Comparison of ENCODE assay signal across 8 mouse cellular contexts in the genomic region with DNA sequence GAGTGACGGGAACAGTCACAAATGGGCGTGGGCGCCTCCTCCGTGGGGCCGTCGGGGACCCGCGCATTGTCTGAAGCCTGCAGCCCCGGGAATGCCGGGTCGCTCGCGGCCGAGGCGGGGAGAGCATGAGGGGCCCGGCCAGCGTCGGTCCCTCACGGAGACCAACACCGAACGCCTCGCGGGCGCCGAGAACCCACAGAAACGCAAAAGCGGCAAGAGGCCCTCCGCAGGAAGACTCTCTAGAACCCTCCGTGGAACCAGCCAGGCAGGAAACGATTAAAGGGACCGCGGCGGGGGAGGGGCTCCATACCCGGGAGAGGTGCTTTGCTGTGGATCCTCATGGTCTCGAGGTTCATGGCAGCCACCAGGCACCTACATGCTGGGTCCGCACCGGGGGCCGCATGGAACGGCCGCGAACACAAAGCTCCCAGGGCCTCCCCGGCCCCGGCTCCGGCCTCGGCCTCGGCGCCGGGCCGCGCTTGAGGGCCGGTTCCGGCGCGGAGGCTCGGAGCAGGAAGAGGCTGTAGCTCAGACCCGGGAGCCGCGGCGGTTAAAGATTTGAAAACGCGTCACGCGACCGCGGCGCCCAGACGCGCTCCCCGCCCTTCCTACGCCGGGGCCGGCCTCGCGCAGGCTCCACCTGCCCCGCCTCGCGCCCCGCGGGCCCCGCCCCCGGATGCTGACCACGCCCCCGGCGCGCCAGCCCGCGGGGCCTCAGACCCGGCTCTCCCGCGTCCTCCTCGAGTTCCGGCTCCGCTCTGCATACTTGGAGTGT. TPM values are rescaled to one million over a fixed set of nuclear protein-coding genes. Genes with fewer than 3 reads are reported as not detected.
DNase-seq lines count a peak whose midpoint lies in the region; ATAC-seq lines count a peak whose summit lies in the region.

A gene (minus strand): TSS at position 560 of the 775 bp plus-strand sequence.
A gene (plus strand): TSS at position 694 of the 775 bp plus-strand sequence.

- whole genome bisulfite sequencing in intestine, embryonic 14.5 days, result under 1% methylated on average over 88 of the region's 93 CpGs

- H3K27me3 ChIP-seq in intestine, embryonic 14.5 days (replicated peaks; ENCODE audit: control insufficient read depth, insufficient read depth, low read length), result no peaks in the 10 kb centered on the region

- DNase-seq in adrenal gland, adult 2 months, result peak; percentile 97
- peak; percentile 95 for DNase-seq in embryo, embryonic 11 days
- peak; percentile 93 for DNase-seq in gastrocnemius, postnatal 25 days
- DNase-seq in intestine, embryonic 14.5 days (ENCODE audit: low spot score), result peak; percentile 93
- peak; percentile 84 to 95 for DNase-seq in left cerebral cortex, postnatal 10 days (ENCODE audit: extremely low spot score in 1 of 2, low spot score in 2 of 2)
- peak; percentile 91 for DNase-seq in right cerebral cortex, postnatal 14 days
- DNase-seq in urinary bladder, postnatal 25 days (ENCODE audit: low spot score), result peak; percentile 94

- intact Hi-C loops in left cerebral cortex, postnatal 10 days (cut with DNase I), result no loop called here

- H3K9ac ChIP-seq in intestine, embryonic 14.5 days (ENCODE audit: low read length), result peak within 1 kb of the TSS; percentile 89

- H3K4me1 ChIP-seq in intestine, embryonic 14.5 days (replicated peaks; ENCODE audit: control insufficient read depth, insufficient read depth, low read length), result peaks cover 8% of the 10 kb centered on the region; the same call in 1 of the 2 replicates

- peak within 1 kb of the TSS; percentile 83 for H3K4me2 ChIP-seq in intestine, embryonic 14.5 days (ENCODE audit: low read length)

- peak within 1 kb of the TSS; percentile 73 for H3K4me3 ChIP-seq in intestine, embryonic 14.5 days (ENCODE audit: low read depth, low read length)

- ATAC-seq in intestine, embryonic 14.5 days (replicated peaks; ENCODE audit: low FRiP score, low TSS enrichment, low read depth), result peak; percentile 98
- peak; percentile 85 for ATAC-seq in megakaryocyte-erythroid progenitor cell, adult 5-6 weeks (replicated peaks; ENCODE audit: low FRiP score, low TSS enrichment, poor library complexity, severe bottlenecking)

- peaks cover 20% of the 10 kb centered on the region for H3K36me3 ChIP-seq in intestine, embryonic 14.5 days (ENCODE audit: control insufficient read depth, insufficient read depth, low read length)

- H3K27ac ChIP-seq in intestine, embryonic 14.5 days (ENCODE audit: low read depth), result peak within 1 kb of the TSS; percentile 88

- H3K9me3 ChIP-seq in intestine, embryonic 14.5 days (ENCODE audit: control insufficient read depth, low read length), result no peaks in the 10 kb centered on the region

RNA-seq across cellular contexts. Expression of the first gene that starts in this region (rescaled TPM):
- 1 to 10 TPM; 5.7 to 6.2 TPM for total RNA-seq in adrenal gland, adult 2 months (2021)
- polyA plus RNA-seq in adrenal gland, adult 2 months (2012; rRNA removed), result 2.1 TPM in 2 replicates
- under 1 TPM; 0.59 to 0.96 TPM for total RNA-seq in gastrocnemius, postnatal 25 days (2021)
- polyA plus RNA-seq in intestine, embryonic 14.5 days (2014; fragmentation: Nextera tagmentation; extraction: Ambion mirVana), result 47.2 and 54.7 TPM in 2 replicates
- total RNA-seq in left cerebral cortex, postnatal 10 days (2021), result 1 to 10 TPM; 4.2 to 4.7 TPM
- total RNA-seq in megakaryocyte-erythroid progenitor cell, adult 5-6 weeks (2014; fragmentation: Nextera tagmentation), result 59.5 and 61.9 TPM in 2 replicates
- total RNA-seq in megakaryocyte-erythroid progenitor cell, adult 5-6 weeks (2017), result 71.9 and 80.9 TPM in 2 replicates

RNA-seq across cellular contexts. Expression of the second gene that starts in this region (rescaled TPM):
- 10 to 100 TPM in 1 of 2 experiments, 1 to 10 TPM in 1; 8.9 to 11.3 TPM for total RNA-seq in adrenal gland, adult 2 months (2021)
- polyA plus RNA-seq in adrenal gland, adult 2 months (2012; rRNA removed), result 1.7 and 1.8 TPM in 2 replicates
- 1 to 10 TPM; 3.7 to 4.1 TPM for total RNA-seq in gastrocnemius, postnatal 25 days (2021)
- polyA plus RNA-seq in intestine, embryonic 14.5 days (2014; fragmentation: Nextera tagmentation; extraction: Ambion mirVana), result 10.2 and 11.0 TPM in 2 replicates
- total RNA-seq in left cerebral cortex, postnatal 10 days (2021), result 10 to 100 TPM; 12.0 to 12.2 TPM
- 24.3 and 28.0 TPM in 2 replicates for total RNA-seq in megakaryocyte-erythroid progenitor cell, adult 5-6 weeks (2014; fragmentation: Nextera tagmentation)
- 8.1 and 10.7 TPM in 2 replicates for total RNA-seq in megakaryocyte-erythroid progenitor cell, adult 5-6 weeks (2017)

Comparison
In these comparisons a context has a peak if more than half of its experiments do, and no peak if none do; other contexts are left out.
1. Peak in every context shown above with its lines: DNase-seq, ATAC-seq, H3K4me3 ChIP-seq and H3K27ac ChIP-seq.
2. RNA of the first gene that starts in this region (total RNA-seq): 59.5 to 80.9 TPM in megakaryocyte-erythroid progenitor cell, adult 5-6 weeks; 5.7 to 6.2 TPM in adrenal gland, adult 2 months, 4.2 to 4.7 TPM in left cerebral cortex, postnatal 10 days and 0.59 to 0.96 TPM in gastrocnemius, postnatal 25 days; every median in the first group is over 4 times any median in the second.
3. RNA of the first gene that starts in this region (polyA plus RNA-seq): 47.2 to 54.7 TPM in intestine, embryonic 14.5 days; 2.1 TPM in adrenal gland, adult 2 months; every median in the first group is over 10 times any median in the second.